Mouse (Mus musculus) limb, embryonic 12.5 days (tissue): Measurements from ENCODE around the gene Mindy2. TPM values are rescaled to one million over a fixed set of nuclear protein-coding genes. Genes with fewer than 3 reads are reported as not detected.

Experiments used
- ATAC-seq: fragments of 200-750 bp; cut with Nextera tagmentation; 2 replicates; pipeline ENCODE4 v1.8.0; 2017; ENCODE audit warnings: low read depth, moderate TSS enrichment; ENCODE audit not compliant: insufficient number of reproducible peaks, insufficient read depth, low FRiP score, low TSS enrichment
- H3K27ac ChIP-seq: fragments of 300-500 bp; sonication (generic); 2 replicates; pipeline ENCODE4 v1.5.1; 2016; ENCODE audit warnings: mild to moderate bottlenecking, moderate library complexity
- H3K27me3 ChIP-seq: fragments of 300-500 bp; sonication (generic); 2 replicates; pipeline ENCODE4 v1.6.1; 2016; ENCODE audit warnings: mild to moderate bottlenecking, moderate library complexity
- H3K36me3 ChIP-seq: fragments of 300-500 bp; sonication (generic); 2 replicates; pipeline ENCODE4 v1.6.1; 2016; ENCODE audit warnings: mild to moderate bottlenecking, moderate library complexity
- H3K4me1 ChIP-seq: fragments of 300-500 bp; sonication (generic); replicated peaks from 2 replicates; pipeline ENCODE4 v1.6.1; 2016
- H3K4me2 ChIP-seq: fragments of 300-500 bp; sonication (generic); 2 replicates; pipeline ENCODE4 v1.6.1; 2016; ENCODE audit warnings: mild to moderate bottlenecking, moderate library complexity
- H3K4me3 ChIP-seq: fragments of 300-500 bp; sonication (generic); replicated peaks from 2 replicates; pipeline ENCODE4 v1.5.1; 2016; ENCODE audit warnings: mild to moderate bottlenecking
- H3K9ac ChIP-seq: fragments of 300-500 bp; sonication (generic); replicated peaks from 2 replicates; pipeline ENCODE4 v1.6.1; 2016; ENCODE audit warnings: mild to moderate bottlenecking, moderate library complexity
- H3K9me3 ChIP-seq: fragments of 300-500 bp; sonication (generic); 2 replicates; pipeline ENCODE4 v1.6.1; 2016; ENCODE audit warnings: mild to moderate bottlenecking, moderate library complexity
- WGBS: fragments of 180-500 bp; shearing (Covaris S2); methylation state at CpG from one replicate; pipeline ENCODE4 v1.1.7; 2016; 5-methylcytosine and 5-hydroxymethylcytosine counted together
- polyA plus RNA-seq: library from polyadenylated mRNA; unstranded; fragments of >200 nt; fragmentation: Nextera tagmentation; extraction: Ambion mirVana; gene quantifications from 2 replicates; pipeline ENCODE4 v1.2.1, GENCODE M21; 2016

Gene Mindy2
- polyA plus RNA-seq, 1 experiment from 2014 or later = 8.0 TPM

GRCm38 (mm10) chr9:70679132-70680091 is 22.4 kb upstream of the Mindy2 start:
- Histone ChIP-seq H3K27ac (peak overlapping the region; percentile 97), H3K4me1 (peaks cover 13% of the 10 kb centered on the region), H3K9ac (peak overlapping the region; percentile 98), H3K4me3 (peak overlapping the region; percentile 97), H3K4me2 (peak overlapping the region; percentile 61), H3K9me3 (no peaks in the 10 kb centered on the region), H3K27me3 (no peaks in the 10 kb centered on the region), H3K36me3 (no peaks in the 10 kb centered on the region)
- peak; percentile 75 for ATAC-seq
- under 1% methylated on average over 100 of the region's 103 CpGs for WGBS

- H3K4me2 ChIP-seq = peak within 1 kb of the TSS; percentile 61
- WGBS = under 1% methylated on average over 45 of the region's 48 CpGs
- peaks cover 15% of the 10 kb centered on the region for H3K4me1 ChIP-seq
- H3K9ac ChIP-seq = peak within 1 kb of the TSS; percentile 98
- H3K9me3 ChIP-seq = no peaks in the 10 kb centered on the region
- ATAC-seq = peak; percentile 99
- H3K27ac ChIP-seq = peak within 1 kb of the TSS; percentile 97
- H3K27me3 ChIP-seq = no peaks in the 10 kb centered on the region
- H3K4me3 ChIP-seq = peak within 1 kb of the TSS; percentile 97
- no peaks in the 10 kb centered on the region for H3K36me3 ChIP-seq
These were observed 21.7 kb upstream of the Mindy2 start, which contains the start of gene Adam10 for GRCm38 (mm10) chr9:70678682-70679131. Gene Adam10 (plus strand): TSS chr9:70678997.

- Histone ChIP-seq H3K4me3 (no peak overlapping the region), H3K4me1 (0 out of 2 replicates have a peak, but pooled peaks cover 7% of the 10 kb centered on the region), H3K27me3 (no peaks in the 10 kb centered on the region), H3K27ac (no peak overlapping the region), H3K36me3 (no peaks in the 10 kb centered on the region), H3K4me2 (no peak overlapping the region), H3K9ac (no peak overlapping the region), H3K9me3 (no peaks in the 10 kb centered on the region)
- WGBS = 86% methylated on average over 5 of the region's 5 CpGs
- no peak for ATAC-seq
These were observed 19.0 kb upstream of the Mindy2 start for GRCm38 (mm10) chr9:70675961-70676360.

- no peak overlapping the region for H3K9ac ChIP-seq
- H3K27me3 ChIP-seq = no peaks in the 10 kb centered on the region
- no peak overlapping the region for H3K4me3 ChIP-seq
- H3K36me3 ChIP-seq = no peaks in the 10 kb centered on the region
- no peak overlapping the region for H3K4me2 ChIP-seq
- 0 out of 2 replicates have a peak, but pooled peaks cover 3% of the 10 kb centered on the region for H3K4me1 ChIP-seq
- ATAC-seq = no peak
- WGBS = 84% methylated on average over 4 of the region's 4 CpGs
- H3K9me3 ChIP-seq = no peaks in the 10 kb centered on the region
- H3K27ac ChIP-seq = no peak overlapping the region
These were observed 18.1 kb upstream of the Mindy2 start for GRCm38 (mm10) chr9:70675117-70675516.

DNA sequence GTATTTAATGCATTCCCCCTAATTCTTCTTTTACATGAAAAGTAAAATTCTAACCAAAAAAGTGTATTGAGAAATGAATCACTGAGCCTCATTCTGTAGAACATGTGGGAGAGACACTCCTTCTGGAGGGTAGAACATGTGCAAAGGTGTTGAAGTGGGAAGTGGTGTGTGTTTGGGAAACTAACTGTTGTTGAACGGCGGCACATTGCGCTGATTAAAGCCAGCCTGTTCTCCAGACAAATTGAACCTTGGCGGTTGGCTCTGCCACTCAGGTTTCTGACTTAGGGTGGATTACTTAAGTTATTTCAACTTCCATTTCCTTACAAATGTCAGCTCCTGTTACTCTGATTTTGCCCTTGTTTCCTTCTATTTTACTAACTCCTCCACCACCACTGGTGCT is 16.7 kb upstream of the Mindy2 start:
- peak overlapping the region; percentile 5; the same call in 1 of the 2 replicates for H3K27ac ChIP-seq
- H3K4me2 ChIP-seq = no peak overlapping the region
- no peaks in the 10 kb centered on the region for H3K27me3 ChIP-seq
- H3K9ac ChIP-seq = no peak overlapping the region
- no peak overlapping the region for H3K4me3 ChIP-seq
- ATAC-seq = no peak
- H3K36me3 ChIP-seq = no peaks in the 10 kb centered on the region
- WGBS = 49% methylated on average over 4 of the region's 4 CpGs
- 0 out of 2 replicates have a peak, but pooled peaks cover 3% of the 10 kb centered on the region for H3K4me1 ChIP-seq
- no peaks in the 10 kb centered on the region for H3K9me3 ChIP-seq

- Histone ChIP-seq H3K4me3 (no peak overlapping the region), H3K9me3 (0 out of 2 replicates have a peak, but pooled peaks cover 3% of the 10 kb centered on the region), H3K27ac (no peak overlapping the region), H3K4me2 (no peak overlapping the region), H3K27me3 (no peaks in the 10 kb centered on the region), H3K9ac (no peak overlapping the region), H3K4me1 (0 out of 2 replicates have a peak, but pooled peaks cover 3% of the 10 kb centered on the region), H3K36me3 (no peaks in the 10 kb centered on the region)
- 52% methylated on average over 10 of the region's 10 CpGs for WGBS
- no peak for ATAC-seq
These were observed 15.0 kb upstream of the Mindy2 start for GRCm38 (mm10) chr9:70671772-70672579.

DNA sequence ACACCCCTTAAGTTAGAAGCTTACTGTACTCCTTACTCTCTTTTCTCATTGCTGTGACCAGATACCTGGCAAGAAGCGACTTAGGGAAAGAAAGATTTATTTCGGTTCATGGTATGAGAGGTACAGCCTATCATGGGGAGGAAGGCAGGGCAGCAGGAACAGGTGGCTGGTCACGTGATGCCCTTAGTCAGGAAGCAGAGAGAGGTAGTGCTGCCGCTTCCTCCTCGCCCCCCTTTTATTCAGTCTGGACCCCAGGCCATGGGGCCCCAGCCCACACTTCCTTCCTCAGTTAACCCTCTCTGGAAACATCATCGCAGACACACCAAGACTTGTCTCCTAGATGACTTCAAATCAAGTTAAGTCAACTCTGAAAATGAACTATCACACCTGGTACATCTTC is 14.3 kb upstream of the Mindy2 start:
- WGBS = 67% methylated on average over 6 of the region's 6 CpGs
- Histone ChIP-seq H3K27me3 (no peaks in the 10 kb centered on the region), H3K4me3 (no peak overlapping the region), H3K9ac (no peak overlapping the region), H3K9me3 (0 out of 2 replicates have a peak, but pooled peaks cover 3% of the 10 kb centered on the region), H3K36me3 (no peaks in the 10 kb centered on the region), H3K4me1 (0 out of 2 replicates have a peak, but pooled peaks cover 3% of the 10 kb centered on the region), H3K4me2 (no peak overlapping the region), H3K27ac (no peak overlapping the region)
- no peak for ATAC-seq

GRCm38 (mm10) chr9:70670381-70670780 is 13.4 kb upstream of the Mindy2 start:
- Histone ChIP-seq H3K9me3 (0 out of 2 replicates have a peak, but pooled peaks cover 3% of the 10 kb centered on the region), H3K36me3 (no peaks in the 10 kb centered on the region), H3K9ac (no peak overlapping the region), H3K4me2 (no peak overlapping the region), H3K27ac (no peak overlapping the region), H3K27me3 (no peaks in the 10 kb centered on the region), H3K4me3 (no peak overlapping the region), H3K4me1 (0 out of 2 replicates have a peak, but pooled peaks cover 3% of the 10 kb centered on the region)
- no peak for ATAC-seq
- 86% methylated on average over 6 of the region's 6 CpGs for WGBS

DNA sequence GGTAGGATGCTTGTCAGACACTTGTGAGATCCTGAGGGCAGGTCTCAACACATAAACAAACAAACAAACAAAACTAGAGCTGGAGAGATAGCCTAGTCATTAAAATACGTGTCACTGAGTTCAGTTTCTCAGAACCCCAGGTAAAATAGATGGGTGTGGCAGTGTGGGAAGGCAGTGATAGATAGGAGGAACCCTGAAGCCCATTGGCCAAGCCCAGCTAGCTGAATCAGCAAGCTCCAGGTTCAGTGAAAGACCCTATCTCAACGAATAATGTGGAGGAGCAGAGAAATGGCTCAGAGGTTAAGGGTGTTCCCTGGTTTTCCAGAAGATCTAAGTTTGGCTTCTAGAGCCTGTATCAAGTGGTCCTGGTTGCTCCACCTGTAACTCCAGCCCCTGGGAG is 12.2 kb upstream of the Mindy2 start:
- ATAC-seq = no peak
- H3K27ac ChIP-seq = no peak overlapping the region

GRCm38 (mm10) chr9:70668048-70668447 is 11.1 kb upstream of the Mindy2 start:
- no peaks in the 10 kb centered on the region for H3K36me3 ChIP-seq
- no peak overlapping the region for H3K9ac ChIP-seq
- no peak overlapping the region for H3K27ac ChIP-seq
- H3K9me3 ChIP-seq = 0 out of 2 replicates have a peak, but pooled peaks cover 3% of the 10 kb centered on the region
- no peak overlapping the region for H3K4me3 ChIP-seq
- H3K4me2 ChIP-seq = no peak overlapping the region
- no peaks in the 10 kb centered on the region for H3K4me1 ChIP-seq
- H3K27me3 ChIP-seq = no peaks in the 10 kb centered on the region
- ATAC-seq = no peak

More for the DNA sequence above, 12.2 kb upstream of the Mindy2 start:
- H3K36me3 ChIP-seq = no peaks in the 10 kb centered on the region
- H3K9me3 ChIP-seq = 0 out of 2 replicates have a peak, but pooled peaks cover 3% of the 10 kb centered on the region
- H3K4me2 ChIP-seq = no peak overlapping the region
- no peak overlapping the region for H3K9ac ChIP-seq
- H3K27me3 ChIP-seq = no peaks in the 10 kb centered on the region
- 0 out of 2 replicates have a peak, but pooled peaks cover 3% of the 10 kb centered on the region for H3K4me1 ChIP-seq
- 58% methylated on average over 2 of the region's 2 CpGs for WGBS
- no peak overlapping the region for H3K4me3 ChIP-seq

DNA sequence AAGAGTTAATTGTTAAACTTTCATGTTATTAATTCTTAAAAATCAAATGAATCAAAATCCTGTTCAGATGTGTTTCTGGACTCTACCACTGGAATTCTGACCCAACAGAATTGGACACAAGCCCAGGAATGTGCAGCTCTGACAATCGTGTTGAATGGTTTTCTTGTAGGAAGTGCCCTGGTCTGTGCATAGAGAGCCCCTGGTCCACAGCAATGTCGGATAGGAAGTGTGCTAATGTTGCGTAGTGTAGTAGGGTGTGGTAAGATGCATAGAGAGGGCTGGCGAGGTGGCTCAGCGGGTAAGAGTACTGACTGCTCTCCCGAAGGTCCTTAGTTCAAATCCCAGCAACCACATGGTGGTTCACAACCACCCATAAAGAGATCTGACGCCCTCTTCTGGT is 9.8 kb upstream of the Mindy2 start:
- Histone ChIP-seq H3K27ac (no peak overlapping the region), H3K36me3 (no peaks in the 10 kb centered on the region), H3K9ac (no peak overlapping the region), H3K27me3 (no peaks in the 10 kb centered on the region), H3K4me3 (no peak overlapping the region), H3K4me2 (no peak overlapping the region), H3K4me1 (no peaks in the 10 kb centered on the region), H3K9me3 (0 out of 2 replicates have a peak, but pooled peaks cover 3% of the 10 kb centered on the region)
- 69% methylated on average over 7 of the region's 7 CpGs for WGBS
- ATAC-seq = no peak
